Mouse (Mus musculus) testis, adult 2 months (tissue): ENCODE measurements around the gene Il1b. TPM values are rescaled to one million over a fixed set of nuclear protein-coding genes. Genes with fewer than 3 reads are reported as not detected.

Experiments used
- H3K27ac ChIP-seq: fragments of 200-500 bp; 2 replicates; pipeline ENCODE4 v1.5.1; 2012; ENCODE audit warnings: low read depth, low read length; ENCODE audit not compliant: control insufficient read depth, insufficient read depth
- H3K27me3 ChIP-seq: fragments of 200-500 bp; 2 replicates; pipeline ENCODE4 v1.6.1; 2012; ENCODE audit warnings: mild to moderate bottlenecking, low read length, moderate library complexity; ENCODE audit not compliant: control insufficient read depth, insufficient read depth
- H3K36me3 ChIP-seq: fragments of 200-500 bp; 2 replicates; pipeline ENCODE4 v1.6.1; 2012; ENCODE audit warnings: mild to moderate bottlenecking, low read length; ENCODE audit not compliant: control insufficient read depth, insufficient read depth
- H3K4me1 ChIP-seq: fragments of 200-500 bp; 2 replicates; pipeline ENCODE4 v1.6.1; 2012; ENCODE audit warnings: low read length; ENCODE audit not compliant: control insufficient read depth, insufficient read depth
- H3K4me3 ChIP-seq: fragments of 200-500 bp; 2 replicates; pipeline ENCODE4 v1.5.1; 2012; ENCODE audit warnings: low read depth, mild to moderate bottlenecking, low read length, moderate library complexity, mixed read lengths; ENCODE audit not compliant: control insufficient read depth
- CTCF ChIP-seq: fragments of 200-500 bp; IDR thresholded peaks from 2 replicates; pipeline ENCODE4 v1.5.1; 2012; ENCODE audit warnings: low read depth, mild to moderate bottlenecking, inconsistent platforms, low read length, moderate library complexity; ENCODE audit not compliant: control insufficient read depth, insufficient read depth, insufficient replicate concordance
- POLR2A ChIP-seq: fragments of 200-500 bp; IDR thresholded peaks from 2 replicates; pipeline ENCODE4 v1.6.1; 2012; ENCODE audit warnings: low read depth, mild to moderate bottlenecking, inconsistent platforms, low read length, moderate library complexity; ENCODE audit not compliant: control insufficient read depth
- polyA plus RNA-seq: library from polyadenylated mRNA; depleted of rRNA; stranded (reverse); fragments of >200 nt; gene quantifications from 2 replicates; pipeline ENCODE4 v1.2.3, GENCODE M21; 2012

Il1b gene
- polyA plus RNA-seq, 1 experiment = 0.64 TPM

DNA sequence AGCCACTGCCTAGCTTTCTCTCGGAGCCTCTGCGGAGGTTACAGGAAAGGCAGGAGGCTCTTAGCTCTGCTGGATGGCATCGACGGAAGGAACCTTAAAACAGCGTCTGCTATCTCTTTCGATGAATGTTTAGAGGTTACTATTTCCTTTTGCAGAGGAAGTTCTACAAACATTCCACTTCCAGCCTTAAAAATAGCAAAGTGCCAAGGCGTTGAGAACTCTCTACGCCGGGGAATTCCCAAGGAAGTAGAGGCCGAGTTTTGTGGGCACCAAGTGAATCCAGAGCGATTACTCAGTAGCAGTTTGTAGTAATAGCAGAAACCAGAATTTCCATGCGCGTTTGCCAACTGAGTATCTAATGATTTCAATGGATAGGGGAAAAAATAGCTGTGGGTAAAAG, 40.4 kb downstream of the Il1b start:
- no peak overlapping the region for H3K4me3 ChIP-seq
- H3K27me3 ChIP-seq = no peaks in the 10 kb centered on the region
- no peak overlapping the region for H3K27ac ChIP-seq
- no peaks in the 10 kb centered on the region; the same call in 1 of the 2 replicates for H3K36me3 ChIP-seq
- peaks cover 3% of the 10 kb centered on the region for H3K4me1 ChIP-seq
- TF ChIP-seq CTCF = no peak
- no peak for TF ChIP-seq POLR2A

DNA sequence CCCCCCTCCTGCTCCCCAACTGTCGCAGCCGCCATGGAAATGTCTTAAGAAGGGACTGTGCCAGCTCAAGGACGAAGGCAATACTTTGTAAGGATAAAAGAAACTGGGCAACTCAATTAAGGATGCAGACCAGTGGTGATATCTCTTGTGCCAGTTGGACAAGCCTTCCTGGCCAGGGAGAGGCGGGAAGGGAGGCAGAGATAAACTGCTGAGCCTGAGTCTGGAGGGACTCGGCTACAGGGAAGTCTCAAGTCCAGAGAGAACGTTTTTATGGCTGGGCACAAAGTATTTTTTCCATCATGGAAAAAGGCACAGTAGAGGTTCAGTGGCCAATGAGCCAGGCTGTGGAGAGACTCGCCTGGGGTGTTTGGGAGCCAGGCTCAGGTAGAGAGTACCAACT, 40.9 kb downstream of the Il1b start:
- H3K36me3 ChIP-seq = no peaks in the 10 kb centered on the region; the same call in 1 of the 2 replicates
- no peaks in the 10 kb centered on the region for H3K27me3 ChIP-seq
- no peak overlapping the region for H3K4me3 ChIP-seq
- no peak overlapping the region for H3K27ac ChIP-seq
- TF ChIP-seq CTCF (no peak), POLR2A (no peak)
- peaks cover 3% of the 10 kb centered on the region for H3K4me1 ChIP-seq

DNA sequence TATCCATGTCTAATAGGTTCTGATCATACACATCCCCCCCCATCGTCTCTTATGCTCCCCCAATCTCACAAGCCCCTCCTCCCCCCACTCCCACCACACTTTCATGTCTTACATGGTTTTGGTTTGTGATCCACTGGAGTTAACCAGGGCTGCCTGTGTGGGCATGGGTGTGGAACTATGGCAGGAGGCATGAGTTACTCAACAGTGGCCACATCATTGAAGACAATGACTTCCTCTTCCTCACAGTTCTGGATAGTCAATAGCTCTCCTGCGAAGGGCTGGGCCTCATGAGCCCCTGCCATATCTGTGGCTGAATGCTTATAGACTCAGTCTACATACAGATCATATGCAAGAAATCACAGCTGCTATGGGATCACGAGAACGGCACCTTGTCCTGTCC, 42.7 kb downstream of the Il1b start:
- TF ChIP-seq CTCF (no peak), POLR2A (no peak)
- Histone ChIP-seq H3K27ac (no peak overlapping the region), H3K4me1 (peaks cover 3% of the 10 kb centered on the region), H3K27me3 (no peaks in the 10 kb centered on the region), H3K36me3 (no peaks in the 10 kb centered on the region; the same call in 1 of the 2 replicates), H3K4me3 (no peak overlapping the region)

DNA sequence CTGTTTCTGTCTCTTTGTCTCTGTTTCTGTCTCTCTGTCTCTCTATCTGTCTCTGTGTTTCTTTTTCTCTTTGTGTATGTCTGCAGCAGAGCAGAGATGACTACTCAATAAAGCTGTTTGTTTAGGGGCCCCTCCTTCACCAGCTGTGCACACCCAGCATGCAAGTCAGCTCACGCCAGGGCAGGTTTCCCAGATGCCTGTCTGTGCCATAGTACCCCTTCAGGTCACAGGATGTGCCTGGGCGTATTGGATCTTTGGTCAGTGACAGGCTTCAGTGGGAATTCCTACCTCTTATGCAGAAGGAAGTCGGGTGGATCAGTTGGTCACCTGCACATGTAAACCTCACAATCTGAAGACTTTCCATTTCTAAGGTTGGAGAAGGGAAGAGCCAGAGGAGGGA, 46.7 kb downstream of the Il1b start:
- TF ChIP-seq POLR2A (no peak), CTCF (no peak)

DNA sequence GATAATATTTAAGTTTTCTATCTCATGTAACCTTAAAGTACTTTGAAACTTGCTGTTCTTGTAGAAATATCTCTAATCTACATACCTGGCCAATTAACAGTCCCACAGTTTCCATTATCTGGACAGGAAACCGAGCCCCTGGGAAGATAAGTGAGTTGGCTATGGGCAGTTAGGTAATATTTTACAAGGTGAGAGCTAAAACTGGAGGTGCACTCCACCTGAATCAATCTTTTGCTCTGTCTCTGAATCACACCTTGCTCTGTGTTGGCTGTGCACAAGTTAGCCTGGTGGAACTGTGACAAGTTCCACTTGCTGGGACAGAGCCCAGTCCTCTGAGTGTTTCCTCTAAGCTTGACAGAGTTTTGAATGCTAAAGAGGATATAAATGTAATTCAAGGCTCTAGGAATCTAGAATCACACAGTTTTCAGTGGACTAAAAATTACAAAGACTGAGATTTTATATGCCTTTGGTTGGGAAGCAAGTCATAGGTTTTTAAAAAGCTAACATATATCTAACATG, 48.8 kb downstream of the Il1b start:
- H3K27me3 ChIP-seq = no peaks in the 10 kb centered on the region
- TF ChIP-seq CTCF (no peak), POLR2A (no peak)
- H3K4me1 ChIP-seq = no peaks in the 10 kb centered on the region

More for the DNA sequence above, 46.7 kb downstream of the Il1b start:
- Histone ChIP-seq H3K4me3 (no peak overlapping the region), H3K4me1 (no peaks in the 10 kb centered on the region), H3K27me3 (no peaks in the 10 kb centered on the region), H3K36me3 (no peaks in the 10 kb centered on the region; the same call in 1 of the 2 replicates), H3K27ac (no peak overlapping the region)

DNA sequence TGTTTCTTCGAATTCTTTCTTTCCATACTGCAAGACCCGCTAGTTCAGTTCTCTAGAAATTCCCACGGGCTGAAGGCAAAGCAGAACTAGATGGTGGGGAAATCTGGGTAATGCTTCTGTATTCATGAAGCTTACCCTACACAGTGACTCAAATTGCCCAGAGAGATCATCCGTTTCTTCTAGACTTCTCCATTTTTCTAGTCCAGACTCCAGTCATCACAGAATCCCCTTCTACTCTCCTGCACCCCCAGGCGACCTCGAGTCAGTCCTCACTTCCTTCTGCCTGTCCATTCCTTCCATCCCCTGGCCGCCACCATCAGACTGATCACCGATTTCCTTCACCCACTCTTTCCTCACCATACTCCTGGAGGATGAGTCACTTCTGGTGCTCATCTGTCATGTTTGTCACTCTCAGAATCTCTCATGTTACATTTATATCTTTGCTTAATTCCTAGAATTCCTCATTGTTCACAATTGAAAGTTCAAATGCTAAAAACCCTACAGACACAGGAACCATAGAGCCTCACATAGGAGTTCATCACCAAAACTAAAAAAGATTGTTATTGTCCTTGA, 50.8 kb downstream of the Il1b start:
- TF ChIP-seq CTCF (no peak), POLR2A (no peak)
- H3K27me3 ChIP-seq = no peaks in the 10 kb centered on the region
- no peak overlapping the region for H3K4me3 ChIP-seq
- no peak overlapping the region for H3K27ac ChIP-seq
- no peaks in the 10 kb centered on the region for H3K4me1 ChIP-seq
- no peaks in the 10 kb centered on the region; the same call in 1 of the 2 replicates for H3K36me3 ChIP-seq

More for the DNA sequence above, 48.8 kb downstream of the Il1b start:
- Histone ChIP-seq H3K36me3 (no peaks in the 10 kb centered on the region; the same call in 1 of the 2 replicates), H3K27ac (no peak overlapping the region), H3K4me3 (no peak overlapping the region)

DNA sequence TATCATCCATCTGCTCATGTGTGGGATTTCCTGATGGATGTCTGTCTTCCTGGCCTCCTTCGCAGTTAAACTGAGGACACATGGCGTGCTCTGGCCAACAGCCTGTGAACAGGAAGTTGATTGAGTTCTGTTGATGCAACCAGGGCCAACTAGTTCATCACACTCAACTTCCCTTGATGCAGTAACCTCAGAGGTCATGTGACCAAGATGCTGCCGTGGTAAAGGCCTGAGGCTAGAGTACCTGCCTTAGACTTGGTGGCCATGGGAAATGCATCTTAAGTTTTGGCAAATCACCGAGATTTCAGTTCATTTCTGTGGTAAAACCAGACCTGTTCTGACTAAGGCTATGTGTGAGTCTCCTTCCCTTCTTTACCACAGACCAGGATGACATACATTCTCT, 55.1 kb downstream of the Il1b start:
- no peak overlapping the region for H3K4me3 ChIP-seq
- no peaks in the 10 kb centered on the region for H3K27me3 ChIP-seq
- no peak overlapping the region for H3K27ac ChIP-seq
- no peaks in the 10 kb centered on the region for H3K4me1 ChIP-seq
- H3K36me3 ChIP-seq = no peaks in the 10 kb centered on the region
- TF ChIP-seq POLR2A (no peak), CTCF (no peak)
